ENCODE assay signal across 10 mouse cellular contexts in genomic region chr4:35065075-35065838, GRCm38 (mm10).
DNase-seq lines count a peak whose midpoint lies in the region; ATAC-seq and TF ChIP-seq lines count a peak whose summit lies in the region.
"Had no signal": no experiment of that assay in that cellular context is flagged by ENCODE, and none has a peak within 500 bp of the region (broad histone marks: within the 10 kb centered on the region; RNA-seq: fewer than 3 reads in every experiment).

No protein-coding gene starts in this region.

- H3K9ac ChIP-seq in embryonic facial prominence, embryonic 14.5 days (ENCODE audit: low read depth, low read length): no peak overlapping the region
- H3K9ac ChIP-seq in kidney, embryonic 14.5 days (ENCODE audit: low read depth, low read length): no peak overlapping the region
- H3K9ac ChIP-seq: limb, embryonic 15.5 days had no signal

- peak; percentile 75 for ATAC-seq in embryonic facial prominence, embryonic 14.5 days (ENCODE audit: low read depth)
- peak; percentile 69 for ATAC-seq in kidney, embryonic 14.5 days (ENCODE audit: low FRiP score, low TSS enrichment)

- no peak overlapping the region for H3K4me3 ChIP-seq in layer of hippocampus, adult 2 months
- H3K4me3 ChIP-seq in embryonic facial prominence, embryonic 14.5 days (ENCODE audit: low read depth, low read length): no peak overlapping the region
- no peak overlapping the region for H3K4me3 ChIP-seq in kidney, embryonic 14.5 days (ENCODE audit: low read length)
- no peak overlapping the region for H3K4me3 ChIP-seq in myocyte
- H3K4me3 ChIP-seq: erythroblast, embryonic 14.5 days; limb, embryonic 15.5 days had no signal

- H3K79me2 ChIP-seq in myocyte (ENCODE audit: control insufficient read depth, insufficient read depth): no peaks in the 10 kb centered on the region

- no peak overlapping the region for H3ac ChIP-seq in myocyte (ENCODE audit: control insufficient read depth, insufficient read length)

- H3K4me1 ChIP-seq in embryonic facial prominence, embryonic 14.5 days (ENCODE audit: control insufficient read depth, insufficient read depth, low read length): peaks cover 11% of the 10 kb centered on the region; the same call in 1 of the 2 replicates
- H3K4me1 ChIP-seq in kidney, embryonic 14.5 days (ENCODE audit: control insufficient read depth, insufficient read depth, low read length): peaks cover 15% of the 10 kb centered on the region

- peak; percentile 63 for TF ChIP-seq CTCF in layer of hippocampus, adult 2 months (conservative IDR thresholded peaks at IDR 0.05)

- no peaks in the 10 kb centered on the region for H3K9me3 ChIP-seq in embryonic facial prominence, embryonic 14.5 days (ENCODE audit: control insufficient read depth, low read length)
- H3K9me3 ChIP-seq in kidney, embryonic 14.5 days (ENCODE audit: control insufficient read depth, low read length): no peaks in the 10 kb centered on the region
- H3K9me3 ChIP-seq: limb, embryonic 15.5 days had no signal

- WGBS in embryonic facial prominence, embryonic 14.5 days: 32% methylated on average over 15 of the region's 15 CpGs
- 23% methylated on average over 15 of the region's 15 CpGs for WGBS in kidney, embryonic 14.5 days

- peak overlapping the region; percentile 41; the same call in 1 of the 2 replicates for H3K27ac ChIP-seq in layer of hippocampus, adult 2 months
- no peak overlapping the region for H3K27ac ChIP-seq in embryonic facial prominence, embryonic 14.5 days (replicated peaks; ENCODE audit: low read depth, low read length)
- H3K27ac ChIP-seq in kidney, embryonic 14.5 days (ENCODE audit: low read depth, low read length): no peak overlapping the region
- H3K27ac ChIP-seq: limb, embryonic 15.5 days had no signal

- H3K36me3 ChIP-seq in embryonic facial prominence, embryonic 14.5 days (ENCODE audit: control insufficient read depth, insufficient read depth, low read length): no peaks in the 10 kb centered on the region
- no peaks in the 10 kb centered on the region for H3K36me3 ChIP-seq in kidney, embryonic 14.5 days (ENCODE audit: control insufficient read depth, insufficient read depth, low read length)
- H3K36me3 ChIP-seq in myocyte (ENCODE audit: control insufficient read depth, insufficient read depth): no peaks in the 10 kb centered on the region
- H3K36me3 ChIP-seq: limb, embryonic 15.5 days had no signal

- H3K4me2 ChIP-seq in embryonic facial prominence, embryonic 14.5 days (ENCODE audit: low read depth, low read length): no peak overlapping the region
- H3K4me2 ChIP-seq in kidney, embryonic 14.5 days (replicated peaks; ENCODE audit: low read depth, low read length): peak overlapping the region; percentile 15; the same call in 1 of the 2 replicates
- no peak overlapping the region for H3K4me2 ChIP-seq in myocyte (ENCODE audit: low read depth)
- H3K4me2 ChIP-seq: limb, embryonic 15.5 days had no signal

- H3K27me3 ChIP-seq in embryonic facial prominence, embryonic 14.5 days (replicated peaks; ENCODE audit: control insufficient read depth, insufficient read depth, low read length): no peaks in the 10 kb centered on the region
- H3K27me3 ChIP-seq in kidney, embryonic 14.5 days (ENCODE audit: control insufficient read depth, insufficient read depth, low read length): no peaks in the 10 kb centered on the region
- H3K27me3 ChIP-seq in myocyte (ENCODE audit: control insufficient read depth, insufficient read depth, insufficient read length): no peaks in the 10 kb centered on the region
- H3K27me3 ChIP-seq: limb, embryonic 15.5 days had no signal

- TF ChIP-seq POLR2A in myocyte (IDR thresholded peaks at IDR 0.05; ENCODE audit: insufficient read length, low read depth): no peak

- no peak for DNase-seq in layer of hippocampus, adult 2 months (ENCODE audit: low spot score in 2 of 2)
- DNase-seq in layer of hippocampus, postnatal 25 days (ENCODE audit: extremely low spot score in 1 of 2, low spot score in 1 of 2): no peak
- peak; percentile 54 for DNase-seq in embryonic facial prominence, embryonic 14.5 days (ENCODE audit: low spot score)
- no peak for DNase-seq in adrenal gland, postnatal 4 days (ENCODE audit: low spot score in 2 of 2)
- no peak for DNase-seq in right cerebral cortex, postnatal 14 days
- DNase-seq in frontal cortex, postnatal 14 days (ENCODE audit: low spot score in 2 of 2): no peak

TF ChIP-seq in myocyte, 11 proteins besides CTCF, POLR2A, EP300 and RAD21:
- TF ChIP-seq MYOD1 (IDR thresholded peaks at IDR 0.05; ENCODE audit: control insufficient read depth in 1 of 3, insufficient read length in 2 of 3, low read depth in 2 of 3) (peak; percentile 5 to 30 (median 8)), REST (IDR thresholded peaks at IDR 0.05; ENCODE audit: insufficient read depth, insufficient read length) (no peak), MYOG (IDR thresholded peaks at IDR 0.05; ENCODE audit: control insufficient read depth in 1 of 3, insufficient read depth in 1 of 3, insufficient read length in 2 of 3, low read depth in 2 of 3) (peak in 1 of 3 experiments; percentile 13)
